Mouse (Mus musculus) ES-Bruce4 (cell line): ENCODE measurements at regions not wholly inside any gene's neighbourhood (a gene's known extent, or its start where the extent isn't known, plus 50 kb on each side); places are given as distances from the start of the nearest gene placed in this dataset.

Experiments
- CTCF ChIP-seq: IDR thresholded peaks from one replicate; pipeline ENCODE4 v1.8.1; 2011; ENCODE audit warnings: low read depth, low read length
- EP300 ChIP-seq: IDR thresholded peaks from 2 replicates; pipeline ENCODE4 v1.6.1; 2011; ENCODE audit warnings: low read depth, low read length; ENCODE audit not compliant: insufficient read depth

- no peak for TF ChIP-seq CTCF
- TF ChIP-seq EP300, result no peak
These were observed 122.3 kb upstream of the Tent5a start for GRCm38 (mm10) chr9:85449493-85449892.
